Mouse (Mus musculus) layer of hippocampus, adult 2 months (tissue): ENCODE measurements at regions not wholly inside any gene's neighbourhood (a gene's known extent, or its start where the extent isn't known, plus 50 kb on each side); places are given as distances from the start of the nearest gene placed in this dataset.

Experiments used
- DNase-seq, 2 experiments: peaks; one replicate each; pipeline ENCODE4 v3.0.0; 2022; ENCODE audit warnings: low spot score in 2 of 2
- H3K27ac ChIP-seq: fragments of 200-600 bp; 2 replicates; pipeline ENCODE4 v1.8.1; 2022
- H3K4me3 ChIP-seq: fragments of 200-600 bp; 2 replicates; pipeline ENCODE4 v1.8.1; 2022; ENCODE audit warnings: mild to moderate bottlenecking
- CTCF ChIP-seq: fragments of 200-600 bp; conservative IDR thresholded peaks from 2 replicates; pipeline ENCODE4 v1.8.1; 2022; ENCODE audit warnings: antibody characterized with exemption, mild to moderate bottlenecking, moderate library complexity

GRCm38 (mm10) chr17:63003911-63004310 is 122.8 kb upstream of the Efna5 start:
- no peak overlapping the region for H3K4me3 ChIP-seq
- no peak overlapping the region for H3K27ac ChIP-seq
- no peak for TF ChIP-seq CTCF
- no peak for DNase-seq

- no peak for TF ChIP-seq CTCF
- Histone ChIP-seq H3K4me3 (no peak overlapping the region), H3K27ac (no peak overlapping the region)
- no peak for DNase-seq
Measured at GRCm38 (mm10) chr17:63002729-63003128, 121.6 kb upstream of the Efna5 start.

- Histone ChIP-seq H3K27ac (no peak overlapping the region), H3K4me3 (no peak overlapping the region)
- TF ChIP-seq CTCF = no peak
- DNase-seq = no peak
Measured at GRCm38 (mm10) chr17:63001898-63002297, 120.8 kb upstream of the Efna5 start.

- no peak for DNase-seq
- no peak for TF ChIP-seq CTCF
- H3K4me3 ChIP-seq = no peak overlapping the region
- H3K27ac ChIP-seq = no peak overlapping the region
Measured at GRCm38 (mm10) chr17:62997691-62998090, 116.6 kb upstream of the Efna5 start.

- TF ChIP-seq CTCF = no peak
- no peak for DNase-seq
- Histone ChIP-seq H3K4me3 (no peak overlapping the region), H3K27ac (no peak overlapping the region)
Measured at GRCm38 (mm10) chr17:62995316-62995715, 114.2 kb upstream of the Efna5 start.

- Histone ChIP-seq H3K4me3 (no peak overlapping the region), H3K27ac (no peak overlapping the region)
- no peak for DNase-seq
- TF ChIP-seq CTCF = no peak
Measured at GRCm38 (mm10) chr17:62992977-62993376, 111.9 kb upstream of the Efna5 start.

GRCm38 (mm10) chr17:62986304-62986703 is 105.2 kb upstream of the Efna5 start:
- TF ChIP-seq CTCF = no peak
- H3K27ac ChIP-seq = no peak overlapping the region
- no peak overlapping the region for H3K4me3 ChIP-seq
- no peak for DNase-seq

- H3K4me3 ChIP-seq = no peak overlapping the region
- no peak for TF ChIP-seq CTCF
- no peak for DNase-seq
- no peak overlapping the region for H3K27ac ChIP-seq
Measured at GRCm38 (mm10) chr17:62980337-62980736, 99.2 kb upstream of the Efna5 start.

- TF ChIP-seq CTCF = no peak
- no peak overlapping the region for H3K27ac ChIP-seq
- no peak for DNase-seq
- no peak overlapping the region for H3K4me3 ChIP-seq
Measured at GRCm38 (mm10) chr17:62977561-62977960, 96.4 kb upstream of the Efna5 start.

- no peak for DNase-seq
- no peak for TF ChIP-seq CTCF
- H3K4me3 ChIP-seq = no peak overlapping the region
- H3K27ac ChIP-seq = no peak overlapping the region
Measured at GRCm38 (mm10) chr17:62977136-62977535, 96.0 kb upstream of the Efna5 start.

GRCm38 (mm10) chr17:62974627-62975279 is 93.6 kb upstream of the Efna5 start:
- no peak for DNase-seq
- Histone ChIP-seq H3K27ac (no peak overlapping the region), H3K4me3 (no peak overlapping the region)
- TF ChIP-seq CTCF = no peak

- H3K4me3 ChIP-seq = no peak overlapping the region
- no peak for TF ChIP-seq CTCF
- DNase-seq = no peak
Measured at GRCm38 (mm10) chr17:62969025-62969424, 87.9 kb upstream of the Efna5 start.

GRCm38 (mm10) chr17:62963824-62964223 is 82.7 kb upstream of the Efna5 start:
- H3K27ac ChIP-seq = no peak overlapping the region
- no peak for TF ChIP-seq CTCF
- H3K4me3 ChIP-seq = no peak overlapping the region
- DNase-seq = no peak

More at GRCm38 (mm10) chr17:62969025-62969424, 87.9 kb upstream of the Efna5 start:
- H3K27ac ChIP-seq = no peak overlapping the region

GRCm38 (mm10) chr17:62962292-62962618 is 81.1 kb upstream of the Efna5 start:
- H3K4me3 ChIP-seq = no peak overlapping the region
- no peak for TF ChIP-seq CTCF
- H3K27ac ChIP-seq = no peak overlapping the region
- DNase-seq = no peak
